Mouse (Mus musculus) skeletal muscle tissue, adult 2 months (tissue): Measurements from ENCODE around the gene Baz2b.

Source experiments
- DNase-seq: peaks from one replicate; pipeline ENCODE4 v3.0.0-alpha.2; 2012; ENCODE audit warnings: low read depth, low spot score

The Baz2b gene

DNA sequence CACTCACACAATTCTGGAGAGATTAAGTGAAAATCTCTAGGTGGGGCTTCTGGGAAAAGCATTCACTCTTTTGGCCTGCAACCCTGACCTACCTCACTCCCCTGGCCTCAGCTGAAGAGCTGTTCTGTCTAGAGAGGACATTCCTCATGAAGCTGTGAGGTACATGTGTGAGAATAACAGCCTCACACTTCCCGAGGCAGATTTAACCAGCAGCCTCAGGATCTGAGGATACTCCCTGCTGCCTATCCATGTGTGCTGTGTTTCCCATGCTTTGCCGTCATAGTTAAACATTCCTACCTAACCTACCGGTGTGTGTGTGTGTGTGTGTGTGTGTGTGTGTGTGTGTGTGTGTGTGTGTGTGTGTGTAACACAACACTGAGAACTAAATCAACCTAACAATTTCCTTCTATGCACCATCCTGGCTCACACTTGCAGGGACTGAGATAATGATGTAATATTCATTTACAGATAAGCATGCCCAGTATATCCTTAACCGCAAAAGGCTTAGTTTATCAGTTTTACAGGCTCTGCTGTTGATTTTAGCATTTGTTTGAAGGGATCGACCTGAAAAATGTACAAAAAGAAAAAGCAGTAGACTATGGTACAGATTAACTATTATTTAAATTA is 206.5 kb downstream of the Baz2b start:
- DNase-seq: no peak

DNA sequence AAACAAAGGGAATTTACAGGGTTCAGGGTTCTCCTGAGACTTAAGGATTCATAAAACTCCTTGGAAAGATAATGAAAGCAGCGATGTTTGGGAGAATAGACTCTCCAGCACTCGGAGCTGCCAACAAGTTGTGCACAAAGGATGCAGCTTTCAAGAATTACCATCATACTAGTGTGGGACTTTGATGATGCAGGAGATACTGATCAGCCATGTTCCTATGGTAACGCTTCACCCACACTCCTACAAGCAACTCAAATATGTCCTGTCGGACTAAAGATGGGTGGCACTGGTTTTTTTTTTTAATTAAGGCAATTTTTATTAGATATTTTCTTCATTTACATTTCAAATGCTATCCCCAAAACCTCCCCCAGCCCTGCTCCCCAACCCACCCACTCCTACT is 209.4 kb downstream of the Baz2b start:
- no peak for DNase-seq

DNA sequence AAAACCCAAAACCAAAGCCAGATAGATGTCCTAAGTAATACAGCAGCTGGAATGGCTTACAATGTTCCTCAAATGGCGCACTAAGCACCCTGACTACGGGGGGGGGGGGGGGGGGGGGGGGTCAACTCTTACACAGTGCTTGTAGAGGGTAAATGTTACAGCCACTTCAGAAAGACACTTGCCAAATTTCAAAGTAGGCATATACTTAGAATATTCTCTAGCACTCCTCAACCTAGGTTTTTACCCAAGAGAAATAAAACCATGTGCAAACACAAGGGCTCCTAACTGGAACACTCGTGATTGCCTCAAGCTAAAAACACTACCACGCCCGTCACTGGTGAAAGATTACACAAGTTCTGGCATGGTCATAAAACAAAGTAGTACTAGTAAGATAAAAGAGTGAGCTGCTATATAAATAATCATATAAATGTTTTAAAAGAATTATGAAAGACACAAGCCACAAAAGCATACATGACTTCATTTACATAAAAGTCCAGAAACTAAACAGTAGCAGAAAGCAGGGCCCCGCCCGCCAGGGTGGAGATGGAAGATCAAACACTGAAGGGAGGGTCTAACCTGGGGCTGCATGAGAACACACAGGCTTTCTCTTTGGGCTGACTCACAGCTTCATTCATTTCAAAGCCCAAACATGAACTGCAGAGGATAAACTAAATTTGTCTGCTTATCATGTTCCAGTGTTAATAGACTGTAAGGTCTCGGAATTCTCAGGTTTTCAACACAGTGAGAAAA is 212.0 kb downstream of the Baz2b start:
- DNase-seq: no peak

DNA sequence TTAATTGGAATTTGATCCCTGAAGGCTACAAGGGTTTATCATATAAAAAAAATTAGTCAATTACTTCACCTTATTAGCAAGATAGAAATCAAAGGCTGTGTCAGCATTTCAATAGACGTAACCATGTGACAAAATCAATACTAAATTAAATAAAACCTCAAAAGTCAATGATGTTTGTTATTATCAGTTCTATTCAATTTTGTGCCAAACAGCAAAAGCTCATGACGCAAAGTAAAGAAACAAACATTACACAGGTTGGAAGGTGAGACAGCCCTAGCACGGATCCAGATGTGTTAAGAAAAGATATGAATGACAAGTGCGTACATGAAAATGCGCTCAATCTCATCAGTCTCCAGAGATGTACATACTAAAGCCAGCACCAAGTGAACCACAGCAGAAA is 212.7 kb downstream of the Baz2b start:
- no peak for DNase-seq

DNA sequence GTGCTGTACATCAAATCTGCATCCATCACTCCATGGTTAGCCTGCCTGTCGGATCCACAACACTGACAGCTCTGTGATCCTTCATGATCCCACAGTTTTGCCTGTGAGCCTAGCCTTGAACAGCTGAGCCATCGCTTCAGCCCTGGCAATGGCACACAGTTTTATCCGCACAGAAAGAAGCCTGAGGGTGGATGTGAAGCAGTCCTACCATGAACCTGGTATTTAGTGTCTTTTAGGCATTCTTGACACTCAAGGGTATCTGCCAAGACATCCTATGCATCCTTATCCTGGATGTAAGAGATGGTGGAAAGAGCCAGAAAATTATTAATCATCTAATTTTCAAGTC is 216.5 kb downstream of the Baz2b start:
- no peak for DNase-seq

DNA sequence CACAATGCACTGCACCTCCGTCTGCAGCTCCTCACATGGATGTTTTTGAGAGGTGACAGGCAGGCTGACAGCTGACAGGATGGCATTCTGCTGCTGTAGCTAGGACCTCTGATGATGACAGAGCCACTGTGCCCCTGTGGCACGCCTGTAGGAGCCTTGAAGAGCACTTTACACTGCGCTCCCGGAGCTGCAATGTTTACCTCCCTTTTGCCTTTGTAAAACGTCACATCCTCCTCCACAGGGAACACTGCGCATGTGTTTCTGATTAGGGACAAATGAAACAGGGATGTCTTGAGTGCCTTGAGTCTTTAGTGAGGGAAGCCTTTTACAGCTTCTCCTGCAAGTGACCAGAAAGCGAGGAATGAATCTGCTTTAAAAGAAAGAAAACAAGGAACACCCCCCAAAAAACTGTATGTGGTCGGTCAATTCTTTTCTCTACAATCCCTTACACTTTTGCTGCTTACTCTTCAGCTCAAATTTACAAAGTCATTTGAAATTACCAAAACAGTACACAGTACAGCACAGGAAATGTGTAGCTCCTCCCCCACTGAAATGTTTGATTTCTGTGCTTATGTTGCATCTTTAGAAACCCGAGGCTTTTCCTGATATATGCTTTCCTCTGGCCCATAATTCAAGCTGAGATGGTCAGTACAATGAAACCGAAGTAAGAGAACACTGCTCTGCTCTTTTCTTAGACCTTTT is 217.0 kb downstream of the Baz2b start:
- DNase-seq: peak; percentile 25

DNA sequence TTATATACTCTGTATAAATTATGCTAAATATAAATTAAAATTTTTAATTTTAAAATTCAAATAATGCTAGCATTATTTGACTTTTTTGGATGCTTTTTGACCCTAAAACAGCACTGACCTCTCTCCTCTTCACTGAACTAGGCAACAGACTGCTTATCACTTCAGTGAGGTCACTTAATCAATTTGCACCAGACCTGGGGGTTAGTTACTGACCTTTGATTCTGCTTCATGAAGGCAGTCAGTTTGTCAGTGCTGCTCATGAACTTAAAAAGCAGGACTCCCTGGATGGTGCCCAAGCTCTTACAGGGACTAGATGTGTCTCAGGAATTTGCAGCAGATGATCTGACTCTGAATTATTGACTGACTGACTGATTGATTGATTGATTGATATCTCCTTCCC is 217.9 kb downstream of the Baz2b start:
- DNase-seq: no peak

DNA sequence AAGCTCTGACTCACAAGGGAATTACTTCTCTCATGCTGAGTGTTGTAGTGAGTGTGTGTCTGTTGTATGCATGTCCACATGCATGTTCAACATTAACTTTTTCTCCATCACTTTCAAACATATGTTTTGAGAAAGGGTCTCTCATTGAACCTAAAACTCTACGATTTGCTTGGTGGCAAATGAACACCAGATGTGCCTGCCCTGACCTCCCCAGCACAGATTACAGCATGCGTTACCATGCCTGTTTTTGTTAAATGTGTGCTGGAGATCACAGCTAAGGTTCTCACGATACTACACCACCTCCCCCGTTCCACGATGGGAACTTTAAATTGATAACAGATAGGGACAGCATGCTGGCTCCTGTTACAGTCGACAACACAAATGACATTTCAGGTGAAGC is 222.1 kb downstream of the Baz2b start:
- no peak for DNase-seq

DNA sequence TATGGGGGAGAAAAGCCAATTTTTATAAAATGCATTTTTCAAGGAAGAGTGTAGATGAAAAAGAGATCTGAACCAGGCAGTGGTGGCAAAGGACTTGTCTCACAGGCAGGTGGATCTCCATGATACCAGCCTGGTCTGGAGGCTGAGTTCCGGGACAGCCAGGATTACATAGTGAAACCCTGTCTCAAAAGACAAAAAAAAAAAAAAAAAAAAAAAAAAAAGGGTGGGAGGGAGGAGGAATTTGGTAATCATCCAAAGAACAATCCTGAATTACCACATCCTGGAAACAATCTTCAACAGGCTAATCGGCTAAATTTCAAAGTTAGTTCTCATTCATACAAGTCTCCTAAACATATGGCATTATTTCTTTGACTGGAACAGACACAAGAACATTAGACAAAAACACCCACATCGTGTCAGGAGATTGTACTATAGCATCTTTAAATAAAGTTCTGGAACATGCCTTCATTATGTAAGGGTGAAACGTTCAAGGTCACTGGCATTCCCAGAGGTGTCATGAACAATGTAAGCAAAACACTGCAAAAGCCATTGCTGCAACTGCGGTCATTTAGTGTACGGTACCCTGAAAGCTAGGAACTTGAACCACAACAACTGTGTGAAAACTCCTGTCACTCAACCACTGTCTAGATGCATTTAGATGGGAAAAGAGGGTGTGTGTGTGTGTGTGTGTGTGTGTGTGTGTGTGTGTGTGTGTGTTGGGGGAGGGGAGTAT is 230.0 kb downstream of the Baz2b start:
- DNase-seq: no peak

DNA sequence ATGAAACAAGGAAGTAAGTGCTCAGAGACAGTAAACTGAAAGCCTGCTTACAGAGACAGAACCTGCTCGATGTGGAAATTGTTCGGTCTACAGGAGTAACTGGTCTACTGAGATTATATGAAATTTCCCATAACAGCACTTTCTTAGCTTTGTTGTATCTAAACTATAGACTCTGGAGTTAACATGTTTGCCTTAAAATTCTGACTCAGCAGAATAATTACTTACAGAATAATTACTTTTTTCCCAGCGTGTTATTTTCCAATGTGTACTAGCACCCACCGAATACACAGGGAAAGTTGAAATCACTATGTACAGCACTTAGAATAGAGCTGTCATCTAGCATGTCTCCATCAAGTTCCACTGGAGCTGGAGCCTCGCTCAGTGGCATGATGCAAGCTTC is 233.0 kb downstream of the Baz2b start:
- no peak for DNase-seq

DNA sequence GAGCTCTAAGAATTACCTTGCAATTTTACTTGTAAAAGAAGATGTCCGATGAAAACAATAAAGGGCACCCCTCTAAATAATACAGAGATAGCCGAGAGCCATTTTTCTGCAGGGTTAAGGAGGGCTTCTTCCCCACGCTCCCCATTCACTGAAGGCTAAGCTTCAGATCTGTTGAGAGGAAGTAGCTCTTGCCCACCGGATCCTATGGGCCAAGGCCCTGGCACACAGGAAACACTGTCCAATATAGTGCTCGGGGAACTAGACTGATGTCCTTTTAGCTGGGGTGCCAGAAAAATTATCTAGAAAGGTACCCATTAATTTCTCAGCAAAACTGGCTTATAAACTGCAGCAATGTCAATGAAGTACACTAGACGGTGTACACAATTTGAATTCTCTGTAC is 233.9 kb downstream of the Baz2b start:
- DNase-seq: no peak

DNA sequence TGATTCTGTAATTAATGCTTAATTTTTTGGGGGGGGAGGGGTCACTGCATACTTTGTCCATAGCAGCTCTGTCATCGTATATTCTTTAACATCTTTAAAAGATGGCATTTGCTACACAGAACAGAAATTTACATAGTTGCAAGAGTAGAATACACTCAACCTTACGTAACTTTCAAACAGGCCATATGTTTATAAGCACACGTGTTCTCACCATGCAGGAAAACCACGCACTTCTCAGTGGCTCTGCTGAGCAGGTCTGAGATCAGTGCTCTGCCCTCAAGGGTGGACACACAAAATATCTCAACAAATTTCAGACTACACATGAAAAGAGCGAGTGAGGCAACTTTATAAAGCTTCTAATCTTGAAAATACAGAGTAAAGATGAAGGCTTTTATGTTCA is 235.7 kb downstream of the Baz2b start:
- DNase-seq: no peak

DNA sequence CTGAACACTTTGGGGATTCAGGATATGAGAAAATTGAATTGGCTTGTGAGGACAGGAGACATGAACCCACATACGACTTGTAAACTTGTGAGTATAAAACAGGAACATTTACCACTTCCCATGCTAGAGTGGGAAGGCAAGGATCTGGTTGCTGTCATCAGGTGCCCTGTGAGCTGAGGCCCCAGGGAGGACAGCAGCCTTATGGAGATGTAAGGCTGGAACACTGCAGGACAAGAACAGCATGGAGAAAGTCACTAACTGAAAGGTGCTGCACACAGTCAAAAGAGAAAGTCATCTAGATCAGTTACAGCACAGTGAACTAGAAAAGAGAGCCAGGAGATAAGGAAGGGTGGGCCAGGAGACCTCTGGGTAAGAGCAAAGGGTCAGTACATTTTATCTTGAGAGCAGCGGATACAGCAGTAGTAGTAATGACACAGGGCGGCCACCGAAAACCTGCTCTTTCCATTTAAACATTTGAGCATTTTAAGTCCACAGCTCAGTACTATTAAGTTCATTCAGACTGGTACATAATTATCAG is 236.5 kb downstream of the Baz2b start:
- no peak for DNase-seq

DNA sequence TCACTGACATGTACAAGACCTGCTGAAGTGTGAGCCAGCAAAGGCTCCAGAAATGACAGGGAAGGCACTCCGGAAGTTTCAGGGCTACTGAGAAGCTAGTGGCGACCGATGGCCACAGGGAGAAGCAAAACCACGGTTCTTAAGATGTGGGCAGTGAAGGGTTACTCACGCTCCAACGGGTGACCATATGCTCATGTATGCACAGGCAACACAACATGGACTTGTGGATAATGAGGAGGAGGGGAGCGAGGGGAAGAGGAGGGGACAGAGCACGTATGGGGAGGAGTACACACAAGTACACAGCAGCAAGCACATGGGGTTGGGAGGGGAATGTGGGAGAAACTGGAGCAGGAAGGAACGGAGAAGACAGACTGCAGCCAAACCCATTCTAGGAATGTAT is 239.1 kb downstream of the Baz2b start:
- DNase-seq: no peak

DNA sequence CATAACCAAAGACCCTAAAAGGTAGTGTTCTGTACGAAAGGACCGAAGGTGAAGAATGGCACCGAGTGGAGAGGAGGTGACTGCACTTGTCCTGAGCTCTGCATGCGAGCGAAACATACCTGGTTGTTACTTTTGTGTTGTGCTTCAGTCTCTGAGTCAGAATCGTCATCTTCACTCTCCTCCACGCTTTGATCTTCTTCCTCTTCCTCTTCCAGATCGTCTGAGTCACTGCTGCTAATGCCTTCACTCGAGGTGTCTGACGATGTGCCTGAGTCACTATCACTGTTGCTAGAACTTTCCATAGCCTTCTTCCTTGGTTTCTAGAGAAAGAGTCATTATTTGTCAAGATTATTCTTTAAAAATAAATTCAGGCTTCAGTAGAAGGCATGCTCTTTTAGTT is 240.5 kb downstream of the Baz2b start:
- no peak for DNase-seq

DNA sequence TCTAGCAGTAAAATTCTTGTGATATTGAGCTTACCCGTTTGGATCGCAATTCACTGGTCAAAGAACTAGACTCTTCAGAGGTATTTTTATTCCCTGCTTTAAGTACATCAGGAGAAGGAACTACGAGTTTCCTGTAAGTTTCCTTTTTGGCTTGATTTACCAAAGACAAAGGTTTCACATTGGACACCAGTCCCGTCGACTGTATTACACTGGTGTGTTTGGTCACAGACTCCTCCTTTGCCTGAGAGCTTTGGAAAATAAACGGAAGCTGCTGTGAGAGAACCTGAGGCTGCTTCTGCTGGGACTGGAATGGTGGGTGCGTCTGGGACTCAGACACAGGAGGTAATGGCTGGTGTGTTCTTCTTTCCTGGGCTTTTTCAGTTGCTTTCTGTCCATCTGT is 241.0 kb downstream of the Baz2b start:
- DNase-seq: no peak

DNA sequence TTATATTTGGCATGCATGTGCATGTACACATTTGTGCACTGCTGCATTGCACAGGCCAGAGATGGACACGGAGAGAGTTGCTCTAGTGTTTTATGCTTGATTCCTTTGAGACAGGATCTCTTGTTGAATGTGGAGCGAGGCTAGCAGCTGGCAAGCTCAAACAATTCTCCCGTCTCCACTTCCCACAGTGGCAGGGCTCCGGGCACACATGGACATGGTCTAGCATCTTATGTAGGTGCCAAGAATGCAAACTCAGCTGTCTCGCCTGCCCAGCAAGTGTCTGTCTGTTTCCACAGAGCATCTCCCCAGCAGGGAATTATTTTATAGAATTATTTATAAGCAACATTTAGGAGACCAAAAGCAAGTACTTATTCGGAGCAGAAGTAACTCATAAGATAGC is 243.2 kb downstream of the Baz2b start:
- no peak for DNase-seq

DNA sequence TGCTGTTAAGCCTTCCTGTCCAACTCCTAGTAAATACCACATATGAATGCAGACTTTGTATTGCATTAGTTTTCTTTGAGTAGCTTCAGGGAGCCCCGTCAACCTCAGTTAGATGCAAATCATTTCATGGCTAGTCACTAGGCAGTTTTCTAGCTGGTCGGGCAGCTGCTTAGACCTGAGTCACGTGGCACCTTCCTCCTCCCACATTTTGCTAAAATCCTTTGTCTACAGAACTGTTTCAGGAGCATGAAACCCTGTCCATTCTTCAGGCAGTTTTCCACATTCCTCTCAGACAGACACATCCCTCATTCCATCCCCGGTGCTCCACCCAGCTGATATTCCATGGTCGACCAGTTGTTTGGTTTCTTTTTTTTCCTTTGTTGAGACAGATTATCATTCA is 246.6 kb downstream of the Baz2b start:
- no peak for DNase-seq

DNA sequence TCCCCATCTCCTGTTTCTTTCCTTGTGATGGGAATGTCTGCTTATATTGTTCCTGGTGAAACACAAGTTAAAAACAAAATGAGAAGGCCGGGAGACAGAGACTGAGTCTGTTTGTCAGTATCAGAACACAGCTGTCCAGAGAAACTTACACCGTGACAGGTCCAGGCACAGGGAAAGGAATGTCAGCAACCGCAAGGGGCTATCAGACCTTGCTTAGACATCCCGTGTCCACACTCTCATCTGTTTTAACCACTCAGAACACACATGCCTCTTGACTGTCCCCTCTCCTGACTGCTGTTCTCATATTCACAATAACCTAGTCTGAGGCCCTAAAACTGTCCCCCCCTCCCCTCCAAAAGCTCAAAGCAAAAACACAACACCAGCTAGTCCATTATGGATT is 247.1 kb downstream of the Baz2b start:
- DNase-seq: no peak

DNA sequence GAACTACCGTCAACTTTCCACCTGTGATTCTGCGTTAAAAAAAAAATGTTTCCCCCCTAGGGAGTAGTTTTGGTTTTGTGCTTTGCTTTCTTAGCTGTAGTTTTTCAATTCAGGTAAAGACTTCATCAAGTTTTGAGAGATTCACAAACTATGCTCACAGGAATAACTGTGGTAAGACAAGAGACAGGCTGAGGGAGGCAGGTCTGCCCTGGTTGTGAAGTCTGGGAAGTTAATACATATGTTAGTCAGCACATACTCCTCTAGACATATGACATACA is 249.2 kb downstream of the Baz2b start:
- DNase-seq: no peak

DNA sequence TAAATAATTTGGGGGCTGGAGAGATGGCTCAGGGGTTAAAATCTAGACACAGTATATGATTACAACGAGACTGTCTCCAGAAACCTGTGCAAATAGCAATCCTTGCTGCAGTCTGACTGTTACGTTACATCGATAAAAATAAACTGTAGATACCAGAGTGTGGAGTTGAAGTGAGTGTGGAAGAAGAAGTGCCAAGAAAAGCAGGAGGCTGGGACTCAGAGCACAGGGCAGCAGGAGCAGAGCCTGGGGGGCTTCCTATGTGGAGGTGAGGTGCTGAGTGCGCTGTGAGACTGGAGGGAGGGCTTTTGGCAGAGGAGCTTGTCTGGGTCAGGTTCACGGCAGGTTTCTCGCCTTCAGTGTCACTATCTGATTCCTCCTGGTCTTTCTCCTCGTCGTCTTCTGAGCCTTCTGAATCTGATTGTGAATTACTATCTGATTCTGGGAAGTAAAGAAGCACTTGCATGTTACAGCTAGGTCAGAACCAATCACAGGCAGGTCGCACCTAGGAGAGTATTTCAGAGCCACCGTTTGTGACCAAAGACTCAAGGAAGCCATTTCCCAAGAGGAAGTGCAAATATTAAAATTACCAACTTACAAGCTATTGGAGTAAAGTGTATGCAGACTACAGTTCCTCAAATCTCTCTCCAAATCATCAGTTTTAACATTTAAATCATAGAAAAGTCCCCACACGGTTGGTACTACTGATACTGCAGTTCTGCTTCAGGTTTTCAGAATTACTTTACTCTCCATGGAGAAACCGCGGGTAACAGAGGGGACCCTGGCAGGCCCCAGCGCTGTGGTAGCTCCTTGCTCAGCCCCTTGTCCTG is 249.8 kb downstream of the Baz2b start:
- no peak for DNase-seq

DNA sequence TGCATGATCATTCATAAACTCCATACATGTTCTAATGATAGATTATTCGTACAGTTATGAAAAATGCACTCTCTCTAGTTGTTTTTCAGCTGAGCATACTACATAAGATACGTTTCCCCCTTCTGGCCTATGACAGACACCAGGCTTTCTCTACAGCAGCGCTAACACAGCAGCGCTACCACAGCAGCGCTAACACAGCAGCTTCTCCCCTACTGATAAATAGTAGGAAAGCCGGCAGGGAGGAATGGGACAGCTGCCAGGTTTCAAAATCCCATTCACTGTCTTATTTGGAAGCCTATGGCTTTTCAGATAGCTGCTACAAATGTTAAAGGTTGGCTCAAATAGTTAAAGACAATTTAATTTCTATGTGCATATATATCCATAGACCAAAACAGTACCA is 251.1 kb downstream of the Baz2b start:
- no peak for DNase-seq
